Mouse (Mus musculus) spleen, adult 2 months (tissue): ENCODE measurements around the gene Garnl3. TPM values are rescaled to one million over a fixed set of nuclear protein-coding genes. Genes with fewer than 3 reads are reported as not detected.

ENCODE experiments used
- DNase-seq, 2 experiments: peaks; one replicate each; pipeline versions ENCODE4 v3.0.0 to v3.0.0-alpha.2; 2012 to 2021; ENCODE audit warnings: low spot score in 2 of 2, low read depth in 1 of 2
- H3K27ac ChIP-seq: fragments of 200-500 bp; 2 replicates; pipeline ENCODE4 v1.5.1; 2012; ENCODE audit warnings: low read length, inconsistent platforms; ENCODE audit not compliant: insufficient read depth
- H3K27me3 ChIP-seq: fragments of 200-500 bp; 2 replicates; pipeline ENCODE4 v1.6.1; 2012; ENCODE audit warnings: mild to moderate bottlenecking, moderate library complexity, low read length, inconsistent platforms; ENCODE audit not compliant: control insufficient read depth, insufficient read depth
- H3K36me3 ChIP-seq: fragments of 200-500 bp; 2 replicates; pipeline ENCODE4 v1.6.1; 2012; ENCODE audit warnings: mild to moderate bottlenecking, low read length, inconsistent platforms; ENCODE audit not compliant: control insufficient read depth, insufficient read depth
- H3K4me1 ChIP-seq: fragments of 200-500 bp; 2 replicates; pipeline ENCODE4 v1.6.1; 2011; ENCODE audit warnings: inconsistent platforms; ENCODE audit not compliant: control insufficient read depth, insufficient read depth, insufficient read length
- H3K4me3 ChIP-seq: fragments of 200-500 bp; 2 replicates; pipeline ENCODE4 v1.5.1; 2011; ENCODE audit warnings: mild to moderate bottlenecking, inconsistent platforms; ENCODE audit not compliant: insufficient read depth, insufficient read length; ENCODE audit errors: extremely low read depth
- CTCF ChIP-seq: fragments of 200-500 bp; IDR thresholded peaks from 2 replicates; pipeline ENCODE4 v1.5.1; 2011; ENCODE audit warnings: mild to moderate bottlenecking, inconsistent platforms; ENCODE audit not compliant: insufficient read depth, insufficient read length, insufficient replicate concordance; ENCODE audit errors: extremely low read depth
- POLR2A ChIP-seq: fragments of 200-500 bp; IDR thresholded peaks from 2 replicates; pipeline ENCODE4 v1.6.1; 2011; ENCODE audit warnings: low read depth, low read length, inconsistent platforms
- WGBS: fragments of 180-500 bp; shearing (Covaris S2); methylation state at CpG from one replicate; pipeline ENCODE4 v1.1.7; 2018; 5-methylcytosine and 5-hydroxymethylcytosine counted together
- polyA plus RNA-seq: library from polyadenylated mRNA; depleted of rRNA; stranded (reverse); fragments of >200 nt; gene quantifications from 2 replicates; pipeline ENCODE4 v1.2.3, GENCODE M21; 2012

Gene Garnl3
- polyA plus RNA-seq, 1 experiment: 1.9 TPM

DNA sequence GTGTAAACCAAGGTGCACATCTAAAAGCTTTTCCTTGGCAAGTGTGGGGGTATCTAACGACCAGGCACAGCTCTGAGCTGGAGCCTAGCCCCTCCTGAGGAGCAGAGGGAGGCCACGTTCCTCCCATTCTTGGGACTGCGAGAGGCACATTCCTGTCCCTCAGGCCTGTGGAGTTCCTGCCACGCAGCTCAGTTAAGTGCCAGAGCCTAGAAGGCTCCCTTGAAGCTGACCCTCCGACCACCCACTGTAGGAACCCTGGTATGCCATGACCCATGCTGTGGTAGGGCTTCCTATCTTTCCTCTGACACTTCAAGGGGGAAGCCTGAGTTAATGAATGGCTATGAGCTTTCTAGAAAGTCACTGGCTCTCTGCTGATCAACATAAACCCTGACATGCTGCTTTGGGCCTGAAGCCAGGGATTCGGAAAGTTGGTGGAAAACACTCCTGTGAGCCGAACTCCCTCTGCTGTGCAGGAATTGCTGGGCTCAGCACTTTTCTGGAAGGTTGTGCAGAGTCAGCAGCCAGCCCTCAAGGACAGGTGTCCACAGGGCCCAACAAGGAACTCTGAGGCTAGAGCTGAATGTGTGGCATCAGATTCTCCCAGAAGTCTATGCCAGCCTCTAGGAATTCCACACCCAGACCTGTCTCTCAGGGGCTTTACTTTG is 34.4 kb upstream of the Garnl3 start:
- no peaks in the 10 kb centered on the region for H3K4me1 ChIP-seq
- no peak for TF ChIP-seq CTCF
- no peak for TF ChIP-seq POLR2A
- 0 out of 2 replicates have a peak, but pooled peaks cover 2% of the 10 kb centered on the region for H3K36me3 ChIP-seq
- 80% methylated on average over 7 of the region's 7 CpGs for WGBS
- no peak overlapping the region for H3K4me3 ChIP-seq
- H3K27me3 ChIP-seq: no peaks in the 10 kb centered on the region
- DNase-seq: no peak
- H3K27ac ChIP-seq: peak overlapping the region; percentile 30; the same call in 1 of the 2 replicates

DNA sequence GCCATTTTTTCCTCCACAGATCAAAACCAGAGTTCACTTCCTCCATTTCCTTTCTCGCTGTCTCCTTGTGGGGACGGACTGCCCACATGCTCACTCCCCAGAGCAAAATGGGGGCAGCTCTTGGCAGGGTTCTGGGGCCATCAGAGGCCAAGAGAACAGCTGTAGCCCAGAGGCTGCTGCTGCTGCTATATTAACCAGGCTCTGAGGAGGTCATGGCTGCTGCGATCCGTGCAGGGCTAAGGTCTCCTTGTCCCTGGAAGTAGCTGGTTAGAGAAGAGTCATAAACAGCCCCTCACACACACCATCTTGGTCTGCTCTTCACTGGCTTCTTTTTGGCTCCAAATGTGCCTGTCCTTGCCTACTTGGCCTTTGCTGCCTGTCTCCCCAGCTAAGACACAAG is 33.8 kb upstream of the Garnl3 start:
- H3K36me3 ChIP-seq: no peaks in the 10 kb centered on the region
- H3K4me1 ChIP-seq: no peaks in the 10 kb centered on the region
- no peak for DNase-seq
- TF ChIP-seq CTCF (no peak), POLR2A (no peak)
- H3K4me3 ChIP-seq: no peak overlapping the region
- no peaks in the 10 kb centered on the region for H3K27me3 ChIP-seq
- H3K27ac ChIP-seq: peak overlapping the region; percentile 30; the same call in 1 of the 2 replicates
- WGBS: 51% methylated on average over 4 of the region's 4 CpGs

DNA sequence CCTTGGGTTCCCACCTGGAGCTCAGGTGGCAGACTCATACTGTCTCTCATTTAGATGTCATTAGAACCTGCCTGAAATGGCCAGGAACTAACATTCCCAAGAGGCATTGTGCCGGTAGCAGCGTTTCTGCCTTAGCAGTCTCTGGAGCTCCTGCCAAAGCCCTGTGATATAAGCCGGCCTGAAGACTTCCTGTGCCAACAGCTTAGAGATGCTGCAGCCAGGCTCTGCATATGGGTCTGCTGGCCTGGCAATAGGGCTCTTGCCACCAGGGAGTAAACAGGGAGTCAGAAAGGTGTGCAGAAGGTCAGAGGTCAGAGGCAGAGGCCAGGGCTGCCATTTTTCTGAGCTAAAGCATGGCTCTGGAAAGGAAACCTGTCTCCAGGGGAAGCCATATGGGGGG is 33.2 kb upstream of the Garnl3 start:
- no peak for DNase-seq
- no peaks in the 10 kb centered on the region for H3K27me3 ChIP-seq
- H3K4me3 ChIP-seq: no peak overlapping the region
- H3K27ac ChIP-seq: no peak overlapping the region
- no peaks in the 10 kb centered on the region for H3K36me3 ChIP-seq
- TF ChIP-seq POLR2A (no peak), CTCF (no peak)
- 84% methylated on average over 3 of the region's 3 CpGs for WGBS
- no peaks in the 10 kb centered on the region for H3K4me1 ChIP-seq

DNA sequence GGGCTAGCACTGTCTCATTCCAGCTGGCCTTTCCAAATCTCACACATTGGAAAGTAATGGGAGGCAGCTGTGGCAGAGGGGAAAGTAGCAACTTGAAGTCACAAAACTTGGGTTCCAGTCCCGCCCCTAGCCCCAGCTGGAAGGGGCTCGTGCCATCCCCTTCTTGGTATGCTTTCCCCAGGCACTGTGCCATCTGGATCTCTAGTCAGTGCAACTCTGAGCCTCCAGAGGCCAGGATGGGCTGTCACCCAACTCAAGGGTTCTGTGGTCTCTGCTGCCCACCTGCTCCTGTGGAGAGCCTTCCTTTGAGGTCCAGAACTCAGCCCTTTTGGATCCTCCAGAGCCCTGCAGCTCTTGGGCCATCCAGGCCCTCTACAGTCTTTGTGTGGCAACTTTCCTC is 30.7 kb upstream of the Garnl3 start:
- Histone ChIP-seq H3K4me3 (no peak overlapping the region), H3K36me3 (no peaks in the 10 kb centered on the region), H3K4me1 (no peaks in the 10 kb centered on the region), H3K27ac (no peak overlapping the region), H3K27me3 (no peaks in the 10 kb centered on the region)
- TF ChIP-seq CTCF (no peak), POLR2A (no peak)
- DNase-seq: no peak
- WGBS: 73% methylated on average over 2 of the region's 2 CpGs

DNA sequence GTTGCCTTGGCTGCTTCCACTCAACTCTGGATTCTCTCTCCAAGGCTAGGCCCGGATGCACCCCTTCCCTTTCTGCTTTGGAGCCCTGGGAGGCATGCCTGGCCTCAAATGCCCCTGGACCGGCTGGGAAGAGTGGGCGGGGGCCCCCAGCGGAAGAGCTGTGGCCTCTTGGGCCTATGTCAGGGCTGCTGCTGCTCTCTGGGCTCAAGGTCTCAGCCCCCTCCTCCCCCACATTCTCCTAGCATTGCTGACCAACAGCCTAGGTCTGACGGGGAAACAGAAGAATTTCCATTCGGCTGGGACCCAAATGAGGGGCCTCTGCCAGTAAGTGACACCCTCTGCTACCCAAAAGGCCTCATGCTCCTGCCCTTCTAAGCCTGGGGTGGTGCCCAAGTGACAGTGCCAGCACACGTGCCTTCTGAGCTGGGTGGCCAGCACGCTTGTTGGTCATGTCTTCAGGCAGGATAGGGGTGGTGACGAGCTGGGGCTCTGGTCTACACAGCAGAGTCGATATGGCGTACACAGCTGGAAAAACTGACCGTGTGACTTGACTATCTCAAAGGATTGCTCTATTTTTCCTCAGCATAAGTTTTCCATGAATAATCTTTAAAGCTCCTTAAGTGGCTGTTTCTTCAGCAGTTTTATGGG is 29.0 kb upstream of the Garnl3 start:
- Histone ChIP-seq H3K27me3 (no peaks in the 10 kb centered on the region), H3K27ac (peak overlapping the region; percentile 68; the same call in 1 of the 2 replicates), H3K4me3 (no peak overlapping the region), H3K4me1 (no peaks in the 10 kb centered on the region), H3K36me3 (no peaks in the 10 kb centered on the region)
- no peak for TF ChIP-seq POLR2A
- no peak for TF ChIP-seq CTCF
- 88% methylated on average over 12 of the region's 12 CpGs for WGBS
- DNase-seq: no peak

DNA sequence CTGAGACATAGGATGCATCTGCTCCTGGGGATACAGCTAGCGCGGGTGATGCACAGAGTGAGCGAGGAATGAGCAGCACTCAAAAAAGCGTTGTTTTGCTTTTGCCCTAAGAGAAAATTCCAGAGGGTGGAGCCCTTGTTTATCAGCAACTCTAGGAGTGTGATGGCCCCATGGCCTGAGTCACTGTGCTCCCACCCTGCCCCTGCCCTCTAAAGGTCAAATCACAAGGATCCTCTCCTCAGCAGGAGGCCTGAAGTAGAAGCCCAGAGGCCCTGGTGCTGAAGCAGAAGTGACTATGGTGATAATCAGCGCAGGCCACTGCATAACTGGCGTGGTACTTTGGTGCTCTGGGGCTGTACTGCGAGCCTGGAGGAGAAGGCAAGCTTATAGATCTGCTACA is 28.1 kb upstream of the Garnl3 start:
- no peak overlapping the region for H3K4me3 ChIP-seq
- no peak for DNase-seq
- no peaks in the 10 kb centered on the region for H3K27me3 ChIP-seq
- 91% methylated on average over 7 of the region's 7 CpGs for WGBS
- H3K4me1 ChIP-seq: no peaks in the 10 kb centered on the region
- H3K36me3 ChIP-seq: no peaks in the 10 kb centered on the region
- TF ChIP-seq CTCF (no peak), POLR2A (no peak)
- peak overlapping the region; percentile 47 for H3K27ac ChIP-seq

DNA sequence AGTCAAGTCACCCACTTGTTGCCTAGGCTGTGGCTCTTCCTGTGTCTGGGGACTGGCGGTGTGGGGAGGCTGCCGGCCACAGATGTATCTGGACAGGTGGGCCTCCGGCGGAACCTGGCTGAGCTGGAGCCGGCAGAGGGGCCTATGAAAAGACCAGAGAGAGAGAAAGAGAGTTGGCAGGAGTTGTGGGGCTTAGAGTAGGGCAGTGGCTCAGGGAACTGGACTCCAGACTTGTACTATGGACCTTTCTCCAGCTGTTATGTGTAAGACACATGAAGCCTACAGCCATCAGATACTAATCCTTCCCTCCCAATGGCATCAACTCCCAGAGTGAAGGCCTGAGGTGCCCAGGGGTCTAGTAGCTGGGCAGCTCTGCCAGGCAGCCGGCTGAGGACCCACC is 27.4 kb upstream of the Garnl3 start:
- no peak for TF ChIP-seq CTCF
- TF ChIP-seq POLR2A: no peak
- no peaks in the 10 kb centered on the region for H3K4me1 ChIP-seq
- no peaks in the 10 kb centered on the region for H3K27me3 ChIP-seq
- no peak overlapping the region for H3K4me3 ChIP-seq
- 86% methylated on average over 6 of the region's 6 CpGs for WGBS
- H3K27ac ChIP-seq: no peak overlapping the region
- no peaks in the 10 kb centered on the region for H3K36me3 ChIP-seq
- no peak for DNase-seq
